Mouse (Mus musculus): ENCODE results near the gene Mgst1. TPM values are rescaled to one million over a fixed set of nuclear protein-coding genes. Genes with fewer than 3 reads are reported as not detected.

Gene Mgst1
- 32.3 and 35.7 TPM in 2 replicates for polyA plus RNA-seq (2014; fragmentation: Nextera tagmentation; extraction: Ambion mirVana)

DNA sequence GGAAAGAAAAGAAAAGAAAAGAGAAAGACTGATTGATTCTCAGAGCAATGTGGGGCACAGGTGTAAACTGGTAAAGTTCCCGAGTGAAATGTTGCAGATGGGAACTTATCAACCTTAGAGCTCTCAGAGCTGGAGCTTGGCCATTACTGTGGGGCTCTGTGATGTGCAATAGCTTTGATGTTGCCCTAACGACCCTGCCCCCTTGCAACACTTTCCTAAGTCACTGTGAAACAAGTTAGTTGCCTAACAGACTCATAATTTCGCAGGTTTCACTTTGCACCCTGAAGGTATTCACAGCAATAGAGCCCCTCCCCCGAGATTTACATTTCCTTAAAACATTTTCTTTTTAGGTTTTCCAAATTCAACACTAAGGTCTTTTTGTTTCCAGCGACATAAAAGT, at the start of gene Mgst1:
TSS of gene Mgst1 (plus strand) at position 387 of the 400 bp plus-strand sequence.
- Histone ChIP-seq H3K27ac (ENCODE audit: low read depth, low read length) (no peak within 1 kb of the TSS), H3K9me3 (ENCODE audit: control insufficient read depth, low read length) (no peaks in the 10 kb centered on the region), H3K36me3 (ENCODE audit: control insufficient read depth, insufficient read depth, low read length) (no peaks in the 10 kb centered on the region), H3K9ac (ENCODE audit: low read depth, low read length) (no peak within 1 kb of the TSS), H3K27me3 (replicated peaks; ENCODE audit: control insufficient read depth, insufficient read depth, low read length) (no peaks in the 10 kb centered on the region), H3K4me3 (ENCODE audit: low read depth, low read length) (peak within 1 kb of the TSS; percentile 44), H3K4me1 (replicated peaks; ENCODE audit: control insufficient read depth, insufficient read depth, low read length) (no peaks in the 10 kb centered on the region; the same call in 1 of the 2 replicates), H3K4me2 (peak within 1 kb of the TSS; percentile 67)
- ATAC-seq (replicated peaks; ENCODE audit: low FRiP score) (peak; percentile 64), DNase-seq (ENCODE audit: low spot score) (no peak)
- under 1% methylated on average over 5 of the region's 5 CpGs for WGBS

DNA sequence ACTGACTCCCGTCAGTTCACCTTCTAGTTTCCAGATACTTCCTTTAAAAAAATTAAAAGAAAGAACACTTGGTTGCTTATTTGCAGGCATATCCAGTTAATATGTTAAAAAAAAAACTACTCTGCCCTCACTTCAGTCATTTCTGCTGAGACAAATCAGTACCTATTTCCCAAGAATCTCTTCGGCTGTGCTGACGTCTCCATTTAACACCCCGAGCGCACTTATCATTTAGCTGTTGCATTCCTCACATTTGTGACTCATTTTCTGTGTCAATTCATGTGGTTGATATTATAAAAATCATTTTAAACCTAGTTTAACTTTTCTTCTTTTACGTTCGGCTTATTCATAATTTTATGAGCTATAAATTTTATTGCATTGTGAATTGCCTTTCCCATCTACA, 47.7 kb upstream of the Mgst1 start:
- Histone ChIP-seq H3K4me3 (ENCODE audit: low read depth, low read length) (no peak overlapping the region), H3K27ac (ENCODE audit: low read depth, low read length) (no peak overlapping the region), H3K36me3 (ENCODE audit: control insufficient read depth, insufficient read depth, low read length) (no peaks in the 10 kb centered on the region), H3K4me1 (replicated peaks; ENCODE audit: control insufficient read depth, insufficient read depth, low read length) (no peaks in the 10 kb centered on the region), H3K4me2 (no peak overlapping the region), H3K9ac (ENCODE audit: low read depth, low read length) (no peak overlapping the region), H3K27me3 (replicated peaks; ENCODE audit: control insufficient read depth, insufficient read depth, low read length) (no peaks in the 10 kb centered on the region), H3K9me3 (ENCODE audit: control insufficient read depth, low read length) (no peaks in the 10 kb centered on the region)
- ATAC-seq (replicated peaks; ENCODE audit: low FRiP score) (no peak), DNase-seq (ENCODE audit: low spot score) (no peak)
- 87% methylated on average over 7 of the region's 7 CpGs for whole genome bisulfite sequencing

DNA sequence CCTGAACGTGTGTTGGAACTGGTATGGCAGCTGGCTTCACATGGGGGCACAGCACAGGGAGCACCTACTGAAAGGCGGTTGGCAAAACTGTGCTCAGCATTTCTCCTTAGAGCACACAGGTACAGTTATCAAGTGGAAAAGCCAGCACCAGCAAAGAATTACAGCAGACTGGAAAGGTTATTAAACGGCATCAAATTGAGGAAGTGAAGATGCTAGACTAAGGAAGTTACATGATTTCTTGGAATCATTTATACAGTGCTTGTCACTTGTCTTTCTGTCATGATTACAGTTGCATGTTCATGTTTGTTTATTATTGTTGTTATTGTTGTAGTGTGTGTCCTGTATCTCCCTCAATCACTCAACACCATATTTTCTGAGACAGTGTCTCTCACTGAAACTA, 45.1 kb upstream of the Mgst1 start:
- Histone ChIP-seq H3K27ac (ENCODE audit: low read depth, low read length) (no peak overlapping the region), H3K4me2 (no peak overlapping the region), H3K36me3 (ENCODE audit: control insufficient read depth, insufficient read depth, low read length) (no peaks in the 10 kb centered on the region), H3K27me3 (replicated peaks; ENCODE audit: control insufficient read depth, insufficient read depth, low read length) (no peaks in the 10 kb centered on the region), H3K4me3 (ENCODE audit: low read depth, low read length) (no peak overlapping the region), H3K4me1 (replicated peaks; ENCODE audit: control insufficient read depth, insufficient read depth, low read length) (no peaks in the 10 kb centered on the region), H3K9me3 (ENCODE audit: control insufficient read depth, low read length) (no peaks in the 10 kb centered on the region), H3K9ac (ENCODE audit: low read depth, low read length) (no peak overlapping the region)
- WGBS: 67% methylated on average over 3 of the region's 3 CpGs
- DNase-seq (ENCODE audit: low spot score) (no peak), ATAC-seq (replicated peaks; ENCODE audit: low FRiP score) (no peak)

DNA sequence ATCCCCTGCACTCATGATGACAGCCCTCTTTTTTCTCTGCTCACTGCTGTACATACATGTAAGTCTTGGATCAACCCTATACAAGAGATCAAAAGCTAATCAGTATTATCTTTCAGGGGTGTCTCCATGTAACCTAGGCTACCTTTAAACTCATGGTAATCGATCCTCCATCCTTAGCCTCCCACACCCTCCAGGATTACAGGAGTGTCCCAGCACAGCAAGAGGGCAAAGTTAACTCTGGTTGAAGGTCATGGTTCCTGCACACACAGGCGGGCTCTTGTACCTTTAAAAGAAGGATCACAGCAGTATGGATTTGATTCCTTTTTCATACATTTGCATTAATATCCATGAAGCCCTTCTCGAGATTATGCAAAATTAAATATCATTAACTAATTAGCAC, 40.5 kb upstream of the Mgst1 start:
- Histone ChIP-seq H3K36me3 (ENCODE audit: control insufficient read depth, insufficient read depth, low read length) (no peaks in the 10 kb centered on the region), H3K4me2 (no peak overlapping the region), H3K4me1 (replicated peaks; ENCODE audit: control insufficient read depth, insufficient read depth, low read length) (no peaks in the 10 kb centered on the region), H3K9me3 (ENCODE audit: control insufficient read depth, low read length) (no peaks in the 10 kb centered on the region), H3K27ac (ENCODE audit: low read depth, low read length) (no peak overlapping the region), H3K9ac (ENCODE audit: low read depth, low read length) (no peak overlapping the region), H3K27me3 (replicated peaks; ENCODE audit: control insufficient read depth, insufficient read depth, low read length) (no peaks in the 10 kb centered on the region), H3K4me3 (ENCODE audit: low read depth, low read length) (no peak overlapping the region)
- ATAC-seq (replicated peaks; ENCODE audit: low FRiP score) (0 out of 2 replicates have a peak, but pooled peaks have one; percentile 26), DNase-seq (ENCODE audit: low spot score) (no peak)
- 72% methylated on average over 3 of the region's 3 CpGs for WGBS

DNA sequence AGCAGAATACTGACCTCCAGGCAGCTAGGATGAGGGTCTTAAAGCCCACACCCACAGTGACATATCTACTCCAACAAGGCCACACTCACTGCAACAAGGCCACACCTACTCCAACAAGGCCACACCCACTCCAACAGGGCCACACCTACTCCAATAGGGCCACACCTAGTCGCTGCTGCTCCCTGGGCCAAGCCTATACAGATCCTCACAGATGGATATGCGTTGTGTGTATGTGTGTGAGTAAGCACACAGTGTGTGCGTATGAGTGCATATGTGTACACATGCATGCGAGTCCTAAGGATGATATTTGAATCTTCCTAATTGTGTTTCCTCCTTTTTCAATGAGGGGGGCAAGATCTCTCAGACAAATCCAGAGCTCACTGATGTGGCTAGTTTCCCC, 38.3 kb upstream of the Mgst1 start:
- H3K4me1 ChIP-seq (replicated peaks; ENCODE audit: control insufficient read depth, insufficient read depth, low read length): no peaks in the 10 kb centered on the region
- H3K36me3 ChIP-seq (ENCODE audit: control insufficient read depth, insufficient read depth, low read length): no peaks in the 10 kb centered on the region
- no peak overlapping the region for H3K4me3 ChIP-seq (ENCODE audit: low read depth, low read length)
- no peak overlapping the region for H3K9ac ChIP-seq (ENCODE audit: low read depth, low read length)
- no peak overlapping the region for H3K4me2 ChIP-seq
- peak; percentile 36; the same call in 1 of the 2 replicates for ATAC-seq (replicated peaks; ENCODE audit: low FRiP score)
- DNase-seq (ENCODE audit: low spot score): no peak
- no peaks in the 10 kb centered on the region for H3K9me3 ChIP-seq (ENCODE audit: control insufficient read depth, low read length)
- H3K27ac ChIP-seq (ENCODE audit: low read depth, low read length): no peak overlapping the region
- H3K27me3 ChIP-seq (replicated peaks; ENCODE audit: control insufficient read depth, insufficient read depth, low read length): no peaks in the 10 kb centered on the region
- WGBS: 82% methylated on average over 4 of the region's 4 CpGs

DNA sequence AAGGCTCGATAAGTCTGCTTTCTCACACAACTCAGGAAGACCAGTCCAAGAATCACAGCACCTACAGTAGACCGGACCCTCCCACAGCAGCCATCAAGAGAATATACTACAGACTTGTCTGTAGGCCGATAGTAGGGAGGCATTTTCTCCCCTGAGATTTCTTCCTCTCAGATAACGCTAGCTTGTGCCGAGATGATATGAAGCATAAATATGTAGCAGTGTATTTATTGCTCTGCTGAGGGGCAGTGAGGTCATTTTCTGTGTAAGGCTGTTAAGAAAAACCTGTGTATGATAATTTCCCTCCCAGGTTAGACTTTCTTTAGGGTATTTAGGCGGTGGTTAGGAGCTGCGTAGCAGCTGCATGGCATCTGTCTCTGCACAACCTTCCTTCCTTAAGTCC, 37.2 kb upstream of the Mgst1 start:
- no peaks in the 10 kb centered on the region for H3K27me3 ChIP-seq (replicated peaks; ENCODE audit: control insufficient read depth, insufficient read depth, low read length)
- no peak for ATAC-seq (replicated peaks; ENCODE audit: low FRiP score)

DNA sequence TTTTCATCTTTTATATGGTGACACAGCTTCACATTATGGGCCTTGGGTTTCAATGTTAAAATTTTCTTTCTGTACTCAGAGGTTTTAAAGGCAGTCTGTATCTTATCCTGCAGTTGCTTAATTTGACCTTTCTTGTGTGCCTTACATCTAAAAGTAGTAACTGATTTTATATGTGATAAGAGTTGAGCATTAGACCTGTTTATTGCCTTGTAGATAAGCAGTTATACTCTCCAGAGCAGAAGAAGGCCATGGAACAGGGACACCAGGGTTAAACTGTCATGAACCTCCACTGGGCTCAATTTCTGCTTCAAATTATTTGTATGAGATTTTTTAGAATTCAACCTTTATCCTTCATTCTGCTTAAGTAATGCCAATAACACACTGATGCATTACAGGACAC, 35.6 kb upstream of the Mgst1 start:
- H3K4me3 ChIP-seq (ENCODE audit: low read depth, low read length): no peak overlapping the region
- no peak overlapping the region for H3K4me2 ChIP-seq
- ATAC-seq (replicated peaks; ENCODE audit: low FRiP score) (no peak), DNase-seq (ENCODE audit: low spot score) (no peak)
- no peaks in the 10 kb centered on the region for H3K4me1 ChIP-seq (replicated peaks; ENCODE audit: control insufficient read depth, insufficient read depth, low read length)
- H3K9ac ChIP-seq (ENCODE audit: low read depth, low read length): no peak overlapping the region
- no peaks in the 10 kb centered on the region for H3K9me3 ChIP-seq (ENCODE audit: control insufficient read depth, low read length)
- no peak overlapping the region for H3K27ac ChIP-seq (ENCODE audit: low read depth, low read length)
- no peaks in the 10 kb centered on the region for H3K36me3 ChIP-seq (ENCODE audit: control insufficient read depth, insufficient read depth, low read length)
- no peaks in the 10 kb centered on the region for H3K27me3 ChIP-seq (replicated peaks; ENCODE audit: control insufficient read depth, insufficient read depth, low read length)

More for the DNA sequence above, 37.2 kb upstream of the Mgst1 start:
- H3K4me2 ChIP-seq: no peak overlapping the region
- 72% methylated on average over 7 of the region's 7 CpGs for WGBS
- H3K4me1 ChIP-seq (replicated peaks; ENCODE audit: control insufficient read depth, insufficient read depth, low read length): no peaks in the 10 kb centered on the region
- H3K4me3 ChIP-seq (ENCODE audit: low read depth, low read length): no peak overlapping the region
- H3K27ac ChIP-seq (ENCODE audit: low read depth, low read length): no peak overlapping the region
- H3K36me3 ChIP-seq (ENCODE audit: control insufficient read depth, insufficient read depth, low read length): no peaks in the 10 kb centered on the region
- H3K9me3 ChIP-seq (ENCODE audit: control insufficient read depth, low read length): no peaks in the 10 kb centered on the region
- H3K9ac ChIP-seq (ENCODE audit: low read depth, low read length): no peak overlapping the region
- DNase-seq (ENCODE audit: low spot score): no peak

DNA sequence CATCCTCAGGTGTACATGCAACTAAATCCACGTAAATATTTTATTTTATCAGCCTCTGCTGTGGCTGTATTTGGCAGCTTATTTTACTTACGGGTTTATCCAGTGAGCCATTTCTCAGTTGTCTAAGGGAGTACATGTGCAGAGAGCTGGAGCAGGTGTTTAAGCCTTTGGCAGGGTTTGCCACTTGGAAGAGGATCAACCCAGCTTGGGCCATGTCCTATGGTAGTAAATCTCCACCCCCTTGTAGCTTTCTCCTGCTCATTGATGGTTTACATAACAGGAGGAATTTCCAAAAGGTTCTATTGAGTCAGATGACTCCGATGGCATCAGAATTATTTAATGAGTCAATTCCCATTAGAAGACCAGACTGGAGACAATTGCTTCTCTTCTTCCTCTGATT, 22.6 kb upstream of the Mgst1 start:
- no peak overlapping the region for H3K4me2 ChIP-seq
- H3K9me3 ChIP-seq (ENCODE audit: control insufficient read depth, low read length): no peaks in the 10 kb centered on the region
- no peak overlapping the region for H3K4me3 ChIP-seq (ENCODE audit: low read depth, low read length)
- no peaks in the 10 kb centered on the region for H3K27me3 ChIP-seq (replicated peaks; ENCODE audit: control insufficient read depth, insufficient read depth, low read length)
- no peaks in the 10 kb centered on the region for H3K36me3 ChIP-seq (ENCODE audit: control insufficient read depth, insufficient read depth, low read length)
- WGBS: 89% methylated on average over 3 of the region's 3 CpGs
- no peak overlapping the region for H3K27ac ChIP-seq (ENCODE audit: low read depth, low read length)
- H3K4me1 ChIP-seq (replicated peaks; ENCODE audit: control insufficient read depth, insufficient read depth, low read length): no peaks in the 10 kb centered on the region
- H3K9ac ChIP-seq (ENCODE audit: low read depth, low read length): no peak overlapping the region
- DNase-seq (ENCODE audit: low spot score): no peak
- no peak for ATAC-seq (replicated peaks; ENCODE audit: low FRiP score)

DNA sequence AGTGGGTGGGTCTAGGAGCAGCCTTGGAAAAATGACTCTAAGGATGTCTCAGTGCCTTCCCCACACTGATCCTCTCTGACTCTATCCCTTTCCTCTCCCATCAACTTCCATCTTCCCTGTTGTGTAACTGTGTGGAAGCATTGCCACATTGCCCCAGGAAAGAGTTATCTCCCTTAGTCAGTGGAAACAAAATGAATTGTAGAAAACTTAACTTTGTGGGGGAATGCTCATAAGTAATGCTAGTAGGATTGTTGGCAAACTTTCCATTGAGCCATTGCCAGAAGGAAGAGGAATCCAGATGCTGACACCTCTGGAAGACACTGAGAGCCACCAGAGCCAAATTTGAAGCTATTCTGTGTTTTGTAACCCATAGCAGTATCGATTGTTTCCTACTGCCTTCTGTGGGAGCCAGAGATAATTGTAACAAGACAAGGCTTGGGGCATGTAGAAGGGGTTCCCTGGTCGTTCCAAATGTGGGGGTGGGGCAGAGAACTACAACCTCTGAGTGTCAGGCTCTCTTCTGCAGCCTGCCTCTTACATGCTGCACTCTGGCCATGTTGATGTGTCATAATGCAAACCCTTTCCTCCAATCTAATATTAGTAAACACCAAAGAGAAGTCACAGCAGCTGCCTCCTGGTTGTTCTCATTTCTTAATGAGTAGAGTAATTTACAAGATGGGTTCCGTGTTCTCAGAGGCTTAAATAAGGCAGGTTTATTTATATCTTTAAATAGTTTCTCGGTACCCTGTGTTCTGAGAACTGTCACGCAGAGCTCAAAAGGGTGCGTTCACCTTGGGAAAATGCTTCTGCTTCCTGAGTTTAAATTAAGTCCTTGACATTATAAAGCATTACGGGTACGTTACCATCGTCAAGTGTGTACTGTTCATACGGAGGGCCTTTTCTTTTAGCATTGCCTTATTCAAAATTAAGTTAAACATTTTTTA, 11.5 kb upstream of the Mgst1 start:
- no peaks in the 10 kb centered on the region for H3K9me3 ChIP-seq (ENCODE audit: control insufficient read depth, low read length)
- no peak overlapping the region for H3K9ac ChIP-seq (ENCODE audit: low read depth, low read length)
- ATAC-seq (replicated peaks; ENCODE audit: low FRiP score) (no peak), DNase-seq (ENCODE audit: low spot score) (no peak)
- H3K4me1 ChIP-seq (replicated peaks; ENCODE audit: control insufficient read depth, insufficient read depth, low read length): no peaks in the 10 kb centered on the region
- no peaks in the 10 kb centered on the region for H3K27me3 ChIP-seq (replicated peaks; ENCODE audit: control insufficient read depth, insufficient read depth, low read length)
- no peaks in the 10 kb centered on the region for H3K36me3 ChIP-seq (ENCODE audit: control insufficient read depth, insufficient read depth, low read length)
- no peak overlapping the region for H3K27ac ChIP-seq (ENCODE audit: low read depth, low read length)
- no peak overlapping the region for H3K4me3 ChIP-seq (ENCODE audit: low read depth, low read length)
- H3K4me2 ChIP-seq: no peak overlapping the region
- WGBS: 83% methylated on average over 10 of the region's 10 CpGs
